Mouse (Mus musculus): ENCODE data around the gene Rpa2.
"Not testable (repeated sequence)": the region's sequence is repeated elsewhere in the genome, so short reads cannot be mapped to it uniquely, and the experiment has no call there.

The Rpa2 gene

DNA sequence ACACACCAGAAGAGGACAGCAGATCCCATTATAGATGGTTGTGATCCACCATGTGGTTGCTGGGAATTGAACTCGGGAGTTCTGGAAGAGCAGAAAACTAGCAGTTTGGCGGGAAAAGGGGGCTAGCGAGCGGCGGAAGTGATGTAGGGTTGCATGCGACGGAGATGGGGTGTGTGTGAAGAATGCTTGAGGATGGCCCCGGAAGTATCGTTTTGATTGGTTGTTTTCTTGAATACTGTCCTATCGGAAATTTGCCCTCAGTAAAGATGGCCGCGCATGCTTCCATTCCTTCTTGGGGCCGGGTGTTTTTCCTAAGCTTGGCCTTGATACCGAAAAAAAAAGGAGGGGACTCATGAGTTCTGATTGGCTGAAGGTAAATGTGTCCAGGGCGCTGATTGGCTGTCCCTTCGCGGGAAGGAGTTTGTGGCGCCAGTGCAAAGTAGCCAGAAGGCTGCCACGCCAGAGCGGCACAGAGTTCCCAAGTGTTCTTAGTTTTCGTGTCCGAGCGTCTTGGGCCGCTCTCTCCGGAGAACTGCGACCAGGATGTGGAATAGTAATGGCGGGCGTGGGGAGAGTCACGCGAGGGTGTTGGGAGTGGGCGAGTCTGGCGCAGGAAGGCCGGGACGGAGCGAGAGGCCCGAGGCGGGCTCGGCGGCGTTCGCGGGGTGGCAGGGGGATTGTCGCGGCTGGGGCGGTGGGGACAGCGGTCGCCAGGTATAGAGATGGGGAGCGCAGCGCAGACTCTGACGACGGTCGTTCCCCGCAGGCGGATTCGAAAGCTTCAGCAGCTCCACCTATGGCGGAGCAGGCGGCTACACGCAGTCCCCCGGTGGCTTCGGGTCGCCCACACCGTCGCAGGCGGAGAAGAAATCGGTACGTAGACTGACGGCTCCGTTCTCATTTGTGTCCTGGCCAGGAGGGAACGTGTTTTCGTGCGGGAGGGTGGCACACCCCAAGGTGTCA is at the start of gene Rpa2:
Rpa2 (plus strand) TSS at position 419 of the 963 bp plus-strand sequence.
- peak; percentile 100 for DNase-seq (ENCODE audit: low read depth)

DNA sequence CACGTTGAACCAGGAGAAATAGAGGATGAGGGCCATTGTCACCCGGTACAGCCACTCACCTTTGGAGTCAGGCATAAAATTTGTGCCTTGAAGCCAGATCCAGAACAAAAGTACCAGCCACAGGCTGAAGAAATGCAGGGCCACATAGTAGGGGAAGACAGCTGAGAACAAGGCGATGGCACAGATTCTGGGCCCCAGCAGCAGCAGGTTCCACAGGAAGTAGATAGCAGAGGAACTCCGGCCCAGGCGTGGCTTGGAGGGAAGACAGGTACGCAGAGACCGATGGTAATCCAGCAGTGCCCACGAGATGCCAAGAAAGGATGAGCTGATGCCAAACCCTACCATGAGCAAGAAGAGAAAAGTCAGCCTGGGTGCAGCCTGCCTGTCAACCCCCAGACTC is 39.9 kb upstream of the Rpa2 start:
- DNase-seq (ENCODE audit: low read depth), result no peak

DNA sequence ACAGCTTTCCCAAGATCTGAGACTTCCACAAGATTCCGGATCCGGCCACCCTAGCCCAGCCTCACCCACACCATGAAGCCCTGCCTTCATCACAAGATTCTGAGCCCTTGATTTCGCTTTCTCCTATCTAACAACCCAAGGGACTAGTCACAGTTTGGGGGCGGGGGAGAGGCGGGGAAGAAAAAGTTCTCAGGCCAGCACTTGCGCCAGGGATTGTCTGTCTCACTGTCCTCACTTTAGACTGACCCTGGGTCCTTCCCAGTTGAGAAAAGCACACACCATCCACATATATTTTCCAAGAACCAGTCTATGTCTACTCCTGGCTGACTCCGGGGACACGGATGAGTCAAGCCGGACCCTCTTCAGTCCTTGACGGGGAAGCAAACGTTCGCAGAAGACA is 36.5 kb upstream of the Rpa2 start:
- no peak for DNase-seq (ENCODE audit: low read depth)

DNA sequence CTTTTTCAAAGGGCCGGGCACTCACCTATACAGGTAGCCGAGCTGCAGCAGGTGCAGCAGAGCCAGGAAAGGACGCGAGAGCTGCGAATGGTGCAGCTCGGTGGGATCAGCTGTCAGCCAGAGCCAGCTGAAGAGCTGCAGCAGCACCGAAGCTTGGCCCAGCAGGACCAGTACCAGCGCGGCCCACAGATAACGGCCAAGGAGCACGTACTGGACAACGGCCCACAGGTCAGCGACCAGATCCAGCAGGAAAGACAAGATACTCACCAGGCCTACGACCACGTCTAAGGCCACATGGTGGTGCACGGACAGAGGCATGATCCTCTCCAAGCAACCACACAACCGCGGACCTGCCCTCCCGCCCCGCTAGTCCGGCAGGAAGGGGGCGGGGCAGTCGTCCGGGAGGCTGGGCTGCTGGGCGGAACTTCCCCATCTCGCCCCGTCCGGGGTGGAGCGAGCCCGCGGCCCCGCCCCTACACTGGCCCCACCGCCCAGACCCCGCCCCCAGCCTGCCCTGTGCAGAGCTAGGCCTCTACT is 35.9 kb upstream of the Rpa2 start, which contains the start of gene Xkr8:
Xkr8 (minus strand) TSS at position 399 of the 537 bp plus-strand sequence.
- peak; percentile 79 for DNase-seq (ENCODE audit: low read depth)

DNA sequence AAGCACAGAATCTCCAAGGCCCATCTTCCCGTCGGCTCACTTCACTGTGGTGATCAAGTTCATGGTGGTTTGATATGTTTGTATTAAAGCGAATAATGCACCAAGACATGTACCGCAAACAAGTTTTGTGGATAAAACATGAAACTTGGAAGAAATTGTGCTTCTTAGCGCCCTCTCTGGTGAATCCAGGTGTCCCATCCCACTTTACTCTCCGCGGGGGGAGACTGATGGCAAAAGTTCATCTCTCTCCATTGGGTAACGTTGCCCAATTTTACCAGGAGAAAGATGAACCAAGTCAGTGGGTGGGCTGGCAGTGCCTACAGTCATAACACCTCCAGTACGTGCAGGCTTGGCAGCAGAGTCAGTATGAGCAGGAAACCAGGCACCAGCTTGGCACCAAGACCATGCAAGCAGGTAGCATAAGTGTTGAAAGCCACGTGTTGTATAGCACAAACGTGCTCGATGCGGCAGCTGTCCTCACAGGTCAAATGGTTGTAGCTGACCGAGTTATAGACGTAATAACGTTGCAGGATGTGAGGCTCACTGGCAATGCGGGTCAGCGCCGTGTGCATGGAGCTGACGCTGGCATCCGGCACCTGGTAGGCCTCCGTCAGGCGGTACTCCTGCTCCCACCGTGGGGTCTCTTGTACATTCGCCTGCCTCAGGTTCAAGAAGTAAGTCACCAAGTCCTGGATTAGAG is 34.9 kb upstream of the Rpa2 start:
- DNase-seq (ENCODE audit: low read depth), result no peak

DNA sequence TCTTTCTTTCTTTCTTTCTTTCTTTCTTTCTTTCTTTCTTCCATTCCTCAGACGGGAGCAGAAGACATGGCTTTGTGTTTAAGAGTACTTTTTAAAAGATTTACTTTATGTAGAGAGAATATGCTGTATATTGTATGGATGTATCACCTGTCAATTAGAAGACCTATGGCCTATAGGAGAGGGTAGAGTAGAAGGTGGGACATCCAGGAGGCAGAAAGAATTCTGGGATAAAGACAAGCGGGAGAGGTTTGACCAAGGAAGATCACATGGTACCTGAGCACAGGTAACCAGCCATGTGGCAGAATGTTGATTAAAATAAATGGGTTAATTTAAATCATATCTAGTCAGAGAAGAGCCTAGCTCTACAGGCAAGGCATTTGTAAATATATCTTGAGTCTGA is 33.4 kb upstream of the Rpa2 start:
- no peak for DNase-seq (ENCODE audit: low read depth)

DNA sequence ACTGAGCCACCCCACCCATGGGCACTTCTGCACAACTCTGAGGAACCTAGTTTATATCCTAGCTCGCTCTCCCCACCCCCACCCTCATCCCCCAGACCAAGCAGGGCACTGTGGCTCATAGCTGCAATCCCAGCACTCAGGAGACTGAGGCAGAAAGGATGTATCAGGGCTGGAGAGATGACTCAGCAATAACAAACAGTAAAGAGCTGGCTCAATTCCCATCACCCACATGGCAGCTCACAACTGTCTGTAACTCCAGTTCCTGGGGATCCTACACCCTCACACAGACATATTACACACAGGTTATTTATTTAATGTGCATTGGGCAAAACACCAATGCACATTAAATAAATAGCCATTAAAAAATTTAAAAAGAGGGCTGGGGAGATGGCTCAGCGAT is 32.7 kb upstream of the Rpa2 start:
- no peak for DNase-seq (ENCODE audit: low read depth)

DNA sequence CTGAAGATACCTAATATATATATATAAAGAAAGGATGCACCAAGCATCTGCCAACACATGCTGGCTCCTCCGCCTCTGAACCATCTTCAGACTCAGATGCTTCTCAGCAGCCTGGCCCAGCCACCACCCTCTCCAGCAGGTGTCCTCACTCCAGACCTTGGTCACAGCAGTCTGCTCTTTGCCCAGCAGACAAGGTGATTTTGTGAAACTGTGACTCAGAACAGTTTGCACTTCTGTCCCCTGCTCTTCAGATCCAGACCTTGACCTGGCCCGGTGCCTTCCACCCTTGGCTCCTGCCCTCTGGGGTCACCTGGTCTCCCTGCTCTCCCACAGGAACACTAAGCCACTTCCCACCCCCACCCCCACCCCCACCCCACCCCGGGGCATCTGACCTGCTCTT is 32.2 kb upstream of the Rpa2 start:
- no peak for DNase-seq (ENCODE audit: low read depth)

DNA sequence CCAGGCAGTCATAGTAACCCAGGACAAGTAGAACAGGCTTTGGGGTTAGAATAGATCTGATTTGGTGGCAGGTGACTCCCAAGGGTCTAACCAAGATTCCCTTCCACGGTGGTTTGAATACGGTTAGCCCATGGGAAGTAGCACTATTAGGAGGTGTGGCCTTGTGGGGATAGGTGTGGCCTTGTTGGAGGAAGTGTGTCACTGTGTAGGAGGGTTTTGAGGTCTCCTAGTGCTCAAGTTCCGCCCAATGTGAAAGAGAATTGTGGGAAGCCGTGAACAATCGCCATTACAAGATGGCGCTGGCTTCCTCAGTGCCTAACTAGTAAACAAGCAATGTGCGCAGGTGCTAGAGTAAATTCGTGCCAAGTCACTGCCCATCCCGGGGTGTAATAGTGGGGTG is 31.0 kb upstream of the Rpa2 start:
- not testable (repeated sequence) for DNase-seq (ENCODE audit: low read depth)

DNA sequence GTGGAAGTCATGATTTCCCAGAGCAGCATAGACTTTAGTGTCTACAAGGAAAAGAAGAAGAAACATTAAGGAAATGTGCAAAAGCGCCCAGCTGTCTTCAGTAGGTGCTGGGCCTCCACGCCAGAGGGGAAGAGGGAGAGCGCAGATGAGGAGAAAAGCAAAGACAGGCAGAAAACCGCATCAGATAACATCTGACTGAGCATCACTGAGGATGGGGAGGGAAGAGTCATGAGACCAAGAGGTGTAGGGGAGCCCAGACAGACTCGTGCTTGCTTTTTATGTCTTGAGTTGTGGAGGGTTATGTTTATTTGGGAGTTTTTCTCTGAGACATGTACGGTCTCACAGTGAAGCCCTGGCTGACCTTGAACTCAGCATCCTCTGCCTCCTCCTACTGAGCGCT is 26.6 kb upstream of the Rpa2 start:
- peak; percentile 44 for DNase-seq (ENCODE audit: low read depth)

DNA sequence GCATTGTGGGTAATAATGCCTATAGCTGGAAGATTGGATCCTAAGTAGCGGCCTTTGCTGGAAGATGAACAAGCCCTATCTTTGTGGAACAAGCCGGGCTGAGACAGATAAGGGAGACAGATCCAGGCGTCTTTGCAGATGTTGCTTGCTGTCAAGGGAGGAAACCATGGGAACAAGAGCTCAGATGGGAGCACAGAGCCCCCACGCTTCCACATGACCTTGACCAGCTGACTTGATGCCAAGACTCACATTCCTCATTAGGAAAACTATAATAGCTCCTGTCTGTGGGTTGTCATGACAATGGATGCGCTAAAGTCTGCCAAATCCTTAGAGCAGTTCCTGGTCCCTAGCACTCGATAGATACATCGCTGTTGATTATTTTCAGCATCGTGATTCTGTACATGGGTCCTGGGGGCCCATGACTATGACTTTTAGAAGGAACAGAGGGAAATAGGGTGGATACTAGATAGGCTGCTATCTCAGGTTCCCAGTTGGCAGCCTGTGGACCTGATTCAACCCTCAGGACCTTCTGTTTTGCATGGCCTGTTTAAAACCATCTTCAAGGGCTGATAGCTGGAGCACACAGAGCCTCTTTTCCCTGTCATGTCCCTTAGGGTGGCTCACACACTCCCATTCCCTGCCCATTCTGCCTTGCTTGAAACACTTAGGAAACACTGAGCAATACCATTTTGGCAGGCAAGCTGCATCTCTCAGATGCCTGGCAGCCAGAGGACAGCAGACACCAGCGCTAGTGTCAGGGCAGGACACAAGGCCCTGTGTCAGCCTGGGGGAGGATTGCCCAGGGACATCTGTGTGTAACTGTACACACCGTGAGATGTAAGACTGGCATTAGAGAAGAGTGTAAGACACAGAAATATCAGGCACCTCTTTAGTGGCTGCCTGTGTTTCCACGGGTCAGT is 23.9 kb upstream of the Rpa2 start:
- no peak for DNase-seq (ENCODE audit: low read depth)

DNA sequence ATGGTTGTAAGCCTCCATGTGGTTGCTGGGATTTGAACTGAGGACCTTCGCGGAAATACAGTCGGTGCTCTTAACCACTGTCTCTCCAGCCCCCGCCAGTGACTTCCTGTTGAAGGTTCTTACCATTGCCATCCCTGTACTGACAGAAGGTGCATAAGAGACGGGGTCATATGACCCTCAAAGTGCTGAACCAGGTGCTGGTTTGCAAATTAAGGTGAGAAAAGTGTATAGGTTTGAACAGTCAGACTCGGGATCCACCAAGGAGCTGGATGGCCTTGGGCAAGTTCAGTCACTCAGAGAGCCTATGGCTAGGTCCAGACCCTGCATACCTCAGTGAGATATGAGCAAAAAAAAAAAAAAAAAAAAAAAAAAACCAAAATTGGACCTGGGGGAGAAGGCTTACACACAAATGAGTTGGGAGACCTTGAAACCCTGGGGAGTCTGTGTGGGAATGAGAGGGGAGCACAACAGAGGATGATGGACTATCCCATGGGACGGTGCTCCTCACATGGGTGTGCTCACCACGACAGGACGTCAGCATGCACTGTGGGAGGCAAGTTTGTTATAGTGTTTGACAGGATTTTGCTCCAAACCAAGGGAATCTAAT is 21.1 kb upstream of the Rpa2 start:
- DNase-seq (ENCODE audit: low read depth), result peak; percentile 46

DNA sequence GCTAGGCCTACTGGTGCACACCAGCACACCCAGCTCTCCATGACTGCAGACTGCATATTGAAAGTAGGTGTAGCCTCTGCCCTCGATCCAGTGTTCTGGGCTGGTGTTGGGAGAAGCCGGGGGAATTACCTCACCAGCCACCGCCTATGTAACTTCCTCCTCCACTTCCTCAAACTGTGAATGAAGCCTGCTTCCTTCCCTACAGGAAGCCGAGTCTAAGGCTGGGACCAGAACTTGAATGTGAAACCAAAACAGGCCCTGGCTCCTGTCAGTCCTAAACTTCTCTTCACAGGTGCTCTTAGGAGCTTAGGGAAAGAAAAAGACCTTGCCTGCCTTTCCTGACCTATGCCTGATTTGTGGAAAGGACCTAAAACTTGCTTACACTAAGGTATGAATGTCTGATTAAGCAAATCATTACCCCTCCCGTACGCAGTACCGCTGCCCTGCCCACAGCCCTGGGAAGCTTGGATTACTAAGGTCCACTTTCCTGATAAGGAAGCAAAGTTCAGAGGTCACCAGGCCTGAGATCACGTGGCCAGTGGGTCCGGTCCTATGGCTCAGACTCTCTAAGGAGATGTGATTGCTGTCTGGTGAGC is 20.4 kb upstream of the Rpa2 start:
- DNase-seq (ENCODE audit: low read depth), result peak; percentile 71

DNA sequence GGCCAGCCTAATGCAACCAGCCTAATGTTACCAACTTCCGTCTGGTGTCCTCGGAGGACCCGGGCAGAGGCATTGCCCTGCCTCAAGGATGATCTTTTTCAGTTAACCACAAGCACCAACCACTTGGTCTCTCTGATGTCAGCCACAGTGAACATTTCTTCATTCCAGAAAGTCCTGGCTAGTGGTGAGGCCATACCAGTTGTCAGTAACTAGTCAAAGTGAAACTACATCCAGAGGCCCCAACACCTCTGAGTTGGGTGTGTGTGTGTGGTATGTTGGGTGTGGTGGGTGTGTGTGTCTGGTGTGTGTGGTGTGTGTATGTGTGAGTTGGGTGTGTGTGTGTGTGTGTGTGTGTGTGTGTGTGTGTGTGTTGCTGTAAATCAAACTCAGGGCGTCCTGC is 19.4 kb upstream of the Rpa2 start:
- no peak for DNase-seq (ENCODE audit: low read depth)

DNA sequence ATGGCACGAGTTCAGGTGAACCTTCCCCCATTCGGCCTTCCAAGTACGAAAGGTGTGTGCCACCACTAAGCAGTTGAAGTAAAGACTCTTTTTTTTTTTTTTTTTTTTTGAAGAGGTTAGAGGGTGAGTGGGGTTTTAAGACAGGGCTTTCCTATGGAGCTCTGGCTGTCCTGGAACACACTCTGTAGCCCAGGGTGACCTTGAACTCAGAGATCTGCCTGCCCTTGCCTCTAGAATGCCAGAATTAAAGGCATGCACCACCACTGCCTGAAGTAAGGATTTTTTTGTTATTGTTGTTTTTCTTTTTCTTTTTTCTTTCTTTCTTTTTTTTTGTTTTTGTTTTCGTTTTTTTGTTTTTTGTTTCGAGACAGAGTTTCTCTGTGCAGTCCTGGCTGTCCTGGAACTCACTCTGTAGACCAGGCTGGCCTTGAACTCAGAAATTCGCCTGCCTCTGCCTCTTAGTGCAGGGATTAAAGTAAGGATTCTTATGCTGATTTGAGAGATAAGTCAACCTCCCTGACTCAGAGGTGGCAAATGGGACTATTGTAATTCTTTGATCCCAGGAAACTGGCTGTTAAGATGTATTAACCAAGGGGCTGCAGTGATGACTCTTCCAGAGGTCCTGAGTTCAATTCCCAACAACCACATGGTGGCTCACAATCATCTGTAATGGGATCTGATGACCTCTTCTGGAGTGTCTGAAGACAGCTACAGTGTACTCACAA is 18.7 kb upstream of the Rpa2 start:
- DNase-seq (ENCODE audit: low read depth), result no peak

DNA sequence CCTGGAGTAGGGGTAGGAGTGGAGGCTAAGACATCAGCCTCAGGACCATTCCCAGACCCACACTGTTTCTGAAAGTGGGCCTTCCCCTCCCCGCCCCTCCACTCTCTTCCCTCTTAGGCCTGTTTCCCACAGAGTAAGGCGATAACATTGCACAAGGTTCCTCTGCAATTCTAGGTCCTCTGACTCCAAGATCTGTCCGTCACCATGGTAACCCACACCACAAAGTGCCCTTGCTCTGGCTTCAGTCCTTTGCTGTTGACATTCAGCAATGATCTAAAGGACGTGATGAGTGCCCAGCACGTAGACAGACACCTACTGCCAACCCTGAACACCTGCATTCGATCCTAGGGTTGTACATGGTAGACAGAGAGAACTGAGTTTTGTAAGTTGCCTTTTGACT is 15.1 kb upstream of the Rpa2 start:
- no peak for DNase-seq (ENCODE audit: low read depth)

DNA sequence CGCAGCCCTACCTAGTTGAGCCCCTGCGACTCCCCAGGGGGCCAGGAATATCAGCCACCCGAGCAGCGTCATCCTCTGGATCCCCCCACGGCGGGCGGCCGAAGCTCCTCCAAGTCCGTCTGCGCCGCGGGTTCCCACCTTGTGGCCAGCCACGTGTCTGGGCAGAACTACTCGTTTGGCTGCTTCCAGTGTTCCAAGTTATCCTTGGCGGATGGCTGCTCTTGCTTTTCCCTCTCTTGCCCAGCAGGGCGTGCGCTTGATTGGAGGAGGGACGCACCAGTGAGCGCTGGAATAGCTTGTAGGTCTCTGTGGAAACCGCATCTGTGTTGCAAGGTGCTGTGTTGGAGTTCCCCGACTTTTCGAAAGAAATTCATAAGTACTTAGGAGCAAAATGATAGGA is 11.2 kb upstream of the Rpa2 start, which contains the start of gene Smpdl3b:
Smpdl3b (minus strand) TSS at position 279 of the 400 bp plus-strand sequence.
- DNase-seq (ENCODE audit: low read depth), result peak; percentile 68

DNA sequence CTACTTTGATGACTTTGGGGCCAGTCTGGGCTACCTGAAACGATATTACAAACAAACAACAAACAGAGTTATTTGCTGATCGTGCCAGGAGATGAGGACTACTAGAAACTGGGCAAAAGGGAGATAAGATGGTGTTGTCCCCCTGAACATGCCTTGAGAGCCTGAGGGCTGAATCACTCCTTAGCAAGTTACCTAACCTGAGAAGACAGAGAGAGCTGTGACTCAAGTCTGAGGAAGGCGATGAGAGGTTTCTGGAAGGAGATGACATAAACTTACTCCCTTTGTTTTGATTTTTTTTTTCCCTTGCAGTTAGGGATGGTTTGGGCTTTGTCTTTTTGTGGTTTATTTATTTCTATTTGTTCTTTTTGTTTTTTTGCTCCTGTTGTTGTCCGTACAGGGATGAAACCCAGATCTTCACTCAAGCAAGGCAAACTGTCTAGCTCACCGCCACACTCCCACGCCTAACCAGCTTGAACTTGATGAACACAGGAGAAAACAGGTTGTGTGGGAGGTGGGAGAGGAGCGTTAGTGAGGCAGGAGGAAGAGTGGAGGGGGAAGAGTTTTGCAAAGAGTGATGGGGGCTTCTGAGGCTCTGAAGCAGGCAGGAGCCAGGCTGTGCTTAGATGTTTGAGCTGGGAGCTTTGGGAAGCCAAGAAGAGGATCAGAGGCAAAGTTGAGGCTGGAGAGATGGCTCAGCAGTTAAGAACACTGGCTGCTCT is 10.3 kb upstream of the Rpa2 start:
- DNase-seq (ENCODE audit: low read depth), result no peak

DNA sequence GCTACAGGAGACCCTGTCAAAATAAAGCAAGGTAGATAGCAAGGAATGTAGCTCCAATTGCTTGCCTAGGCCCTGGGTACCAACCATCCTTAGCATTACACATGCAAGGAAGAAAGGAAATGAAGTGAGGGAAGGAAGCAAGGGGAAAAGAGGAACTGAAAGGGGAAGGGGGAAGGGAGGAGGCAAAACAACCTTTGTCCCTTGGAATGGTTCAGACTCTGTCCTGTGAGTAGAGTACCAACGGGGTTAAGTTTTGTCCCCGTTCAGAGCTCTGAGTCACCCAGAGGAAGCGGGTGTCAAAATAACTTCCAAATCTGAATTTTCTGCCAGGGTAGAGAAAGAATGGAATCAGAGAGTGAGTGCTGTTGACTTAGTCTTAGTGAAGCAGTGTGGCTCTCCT is 7.8 kb upstream of the Rpa2 start:
- DNase-seq (ENCODE audit: low read depth), result no peak

DNA sequence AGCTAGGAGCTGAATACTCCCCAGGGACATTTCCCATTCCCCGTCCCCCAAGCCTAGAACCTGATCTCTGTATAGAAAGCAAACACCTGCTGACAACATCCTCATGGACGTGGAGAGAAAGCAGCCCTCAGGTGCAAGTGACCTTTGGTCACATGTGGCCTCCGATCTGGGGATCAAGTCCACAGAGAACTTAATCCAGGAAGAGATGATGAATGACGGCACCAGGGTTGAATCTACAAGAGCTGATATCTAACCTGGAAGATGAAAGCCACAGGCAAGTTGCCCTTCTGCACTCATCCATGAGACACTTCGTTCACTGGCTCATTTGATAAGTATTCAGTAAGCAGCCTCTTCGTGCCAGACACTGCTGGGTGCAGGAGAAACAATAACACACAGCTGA is 5.5 kb upstream of the Rpa2 start:
- no peak for DNase-seq (ENCODE audit: low read depth)

Measured in naive thymus-derived CD4-positive, alpha-beta T cell, adult 2 months (primary cell).